Mouse (Mus musculus) heart, postnatal 14 days (tissue): ENCODE results near the gene Ist1. TPM values are rescaled to one million over a fixed set of nuclear protein-coding genes. Genes with fewer than 3 reads are reported as not detected.

ENCODE experiments used
- DNase-seq, 2 experiments: peaks; one replicate each; pipeline ENCODE4 v3.0.0; 2021 to 2022
- intact Hi-C: fragments of 180-260 bp; cut with DNase I; formaldehyde crosslinking; loops from one replicate; pipeline ENCODE4 v1.15.1; 2025
- total RNA-seq, 2 experiments: library from RNA; stranded (reverse); gene quantifications; 2 replicates each; pipeline ENCODE4 v1.2.3; 2021

The Ist1 gene
- total RNA-seq, 2 experiments from 2014 or later: 48.1 to 53.0 TPM

DNA sequence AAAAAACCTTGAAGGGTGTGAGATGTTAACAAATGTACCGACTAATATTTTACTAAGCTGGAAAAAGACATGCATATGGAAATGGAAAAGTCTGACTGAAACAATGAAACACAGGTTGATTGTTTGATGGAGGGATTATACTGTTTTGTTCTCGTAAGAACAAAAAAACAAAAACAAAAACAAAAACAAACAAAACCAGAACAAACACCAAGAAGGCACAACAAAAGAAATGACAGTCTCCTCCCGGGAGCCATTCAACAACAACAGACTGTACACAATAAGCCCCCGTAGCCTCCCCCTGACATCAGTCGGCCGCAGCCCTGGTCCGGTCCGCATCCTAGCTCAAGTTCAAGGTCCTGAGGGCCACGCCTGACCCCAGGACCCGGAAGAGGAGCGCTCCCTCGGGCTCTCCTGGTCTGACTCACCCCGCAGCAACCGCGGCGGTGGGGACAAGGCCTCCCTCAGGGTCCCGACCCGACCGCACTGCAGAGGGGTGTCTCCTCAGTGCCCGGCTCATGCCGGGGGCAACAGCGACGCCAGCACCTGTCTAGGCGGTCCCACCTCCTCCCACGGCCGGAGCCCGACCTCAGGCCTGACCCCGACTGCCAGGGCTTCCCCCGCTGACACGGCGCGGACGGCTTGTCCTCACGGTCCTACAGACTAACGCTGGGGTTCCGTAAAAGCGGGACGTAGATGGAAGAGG, 466 bp downstream of the Ist1 start:
- DNase-seq: no peak
- intact Hi-C loops: loop anchor here (2.0 to 5.0 kb wide), 2 partner anchors 85 to 86 kb away; partner anchors contain the start of genes Ap1g1 and Dhodh

DNA sequence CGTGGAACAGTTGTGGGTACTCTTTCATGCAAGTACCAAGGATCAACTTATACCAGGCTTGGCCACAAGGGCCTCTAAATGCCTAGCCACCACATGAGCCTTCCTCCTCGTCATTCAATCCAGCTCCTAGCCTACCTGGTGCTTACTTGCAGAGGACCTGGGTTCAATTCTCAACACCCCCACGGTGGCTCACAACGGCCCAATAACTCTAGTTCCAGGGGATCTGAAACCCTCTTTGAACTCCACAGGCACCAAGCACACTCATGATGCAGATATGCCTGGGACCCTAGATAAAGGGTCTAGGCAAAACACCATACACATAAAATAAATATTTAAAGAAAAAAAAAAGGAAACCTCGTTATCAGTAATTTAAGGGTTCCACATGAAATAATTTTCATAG, 1.3 kb downstream of the Ist1 start:
- DNase-seq: no peak
- intact Hi-C loops: loop anchor here (2.0 to 5.0 kb wide), 2 partner anchors 84 to 87 kb away; partner anchors contain the start of genes Ap1g1 and Dhodh

DNA sequence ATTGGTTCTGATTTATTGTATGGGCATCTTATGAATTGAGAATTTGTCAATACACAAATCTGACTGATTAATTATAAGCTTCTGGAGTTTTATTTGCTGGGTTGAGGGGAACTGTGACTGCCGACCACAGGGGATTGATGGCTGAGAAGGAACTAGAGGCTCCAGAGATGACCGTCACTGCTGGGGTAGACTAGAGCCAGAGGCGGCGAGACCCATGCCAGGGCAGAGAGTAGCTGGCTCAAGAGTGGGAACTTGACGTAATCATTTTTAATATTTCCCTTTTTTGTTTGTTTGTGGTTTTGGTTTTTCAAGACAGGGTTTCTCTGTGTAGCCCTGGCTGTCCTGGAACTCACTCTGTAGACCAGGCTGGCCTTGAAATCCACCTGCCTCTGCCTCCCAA, 5.8 kb downstream of the Ist1 start:
- intact Hi-C loops: no loop called here
- DNase-seq: no peak

DNA sequence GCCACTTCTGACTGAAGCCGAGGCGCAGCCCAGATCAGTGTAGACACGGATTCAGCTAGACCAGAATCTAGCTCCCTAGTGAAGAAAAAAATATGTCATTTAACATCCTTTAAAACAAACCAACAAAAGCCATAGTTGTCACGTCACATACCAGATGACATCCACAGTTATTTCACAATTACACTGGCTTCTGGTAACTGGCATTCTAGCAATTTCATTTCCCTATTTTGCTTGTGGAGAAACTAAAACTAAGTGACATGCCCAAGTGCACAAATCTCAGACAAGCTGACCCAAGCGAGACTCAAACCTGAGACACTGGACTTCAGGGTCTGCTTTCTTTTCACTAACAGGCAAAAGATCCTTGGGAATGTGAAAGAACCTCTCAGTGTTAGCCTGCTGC, 10.9 kb downstream of the Ist1 start:
- DNase-seq: no peak
- intact Hi-C loops: no loop called here

DNA sequence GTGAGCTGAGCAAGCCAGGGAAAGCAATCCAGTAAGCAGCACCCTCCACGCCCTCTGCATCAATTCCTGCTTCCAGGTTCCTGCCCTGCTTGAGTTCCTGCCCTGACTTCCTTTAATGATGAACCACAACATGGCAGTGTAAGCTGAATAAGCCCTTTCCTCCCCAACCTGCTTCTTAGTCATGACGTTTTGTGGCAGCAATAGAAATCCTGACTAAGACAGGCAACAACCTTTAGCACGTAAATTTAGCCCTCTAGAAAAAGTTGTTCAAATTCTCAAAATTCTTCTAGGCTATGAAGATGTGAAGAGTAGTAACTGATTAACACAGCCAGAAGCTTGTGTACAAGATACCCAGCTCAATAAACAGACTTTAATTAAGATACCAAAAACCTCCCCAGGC, 11.5 kb downstream of the Ist1 start:
- intact Hi-C loops: no loop called here
- DNase-seq: no peak

DNA sequence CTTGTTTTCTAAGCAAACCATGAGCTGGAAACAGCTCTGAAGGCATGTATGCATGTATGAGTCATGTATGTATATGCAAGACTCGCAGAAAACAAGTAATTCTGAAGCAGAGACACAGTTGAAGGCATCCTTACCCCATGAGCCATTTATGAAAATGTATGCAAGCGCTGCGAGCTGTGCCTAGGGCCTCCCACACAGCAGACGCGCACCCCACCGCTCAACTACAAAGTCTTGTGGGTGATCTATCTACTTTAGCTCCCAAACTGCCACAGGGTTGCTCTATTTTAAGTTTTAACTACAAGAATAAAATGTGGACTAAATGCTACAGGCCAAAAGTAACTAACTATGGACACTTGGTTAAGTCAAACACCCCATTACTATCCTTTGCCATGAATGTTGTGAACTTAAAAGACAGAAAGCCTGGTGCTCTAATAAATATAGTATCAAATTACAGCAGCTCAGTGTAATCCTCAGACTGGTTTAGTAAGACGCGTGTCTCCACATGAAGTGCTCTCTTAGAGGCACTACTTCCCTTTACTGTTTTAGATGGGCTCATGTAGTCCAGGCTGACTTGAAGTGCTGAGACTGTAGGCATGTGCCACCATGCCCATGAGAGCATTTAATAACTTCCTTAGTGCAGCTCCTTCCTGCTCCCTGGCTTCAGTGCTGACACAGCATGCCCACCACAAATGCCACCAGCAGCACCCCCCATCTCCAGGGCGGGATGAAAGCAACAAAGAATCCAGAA, 17.0 kb downstream of the Ist1 start:
- no peak for DNase-seq
- intact Hi-C loops: no loop called here

GRCm38 (mm10) chr8:109673596-109673995, 19.5 kb downstream of the Ist1 start:
- no peak for DNase-seq
- intact Hi-C loops: no loop called here

- intact Hi-C loops: no loop called here
- DNase-seq: no peak
Observed at GRCm38 (mm10) chr8:109672656-109673055, 20.4 kb downstream of the Ist1 start.

DNA sequence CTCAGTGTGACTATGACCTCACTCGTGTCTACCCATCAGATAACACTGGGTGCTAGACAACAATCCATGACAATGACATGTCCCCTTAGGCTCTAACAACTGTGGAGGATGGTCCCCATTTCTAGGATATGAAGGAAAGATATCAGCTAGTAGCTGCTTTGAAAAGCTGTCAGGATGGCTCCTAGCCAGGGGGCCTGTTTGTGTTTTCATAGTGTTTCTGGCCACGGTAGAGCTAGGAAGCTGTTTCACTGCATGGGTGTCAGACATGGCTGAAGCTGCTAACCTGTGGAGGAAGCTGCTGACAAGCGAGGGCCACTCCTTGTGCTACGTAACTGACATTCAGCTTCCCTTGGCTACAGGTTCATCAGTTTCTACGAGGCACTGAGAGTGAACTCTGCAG, 26.4 kb downstream of the Ist1 start:
- no peak for DNase-seq
- intact Hi-C loops: no loop called here

- intact Hi-C loops: no loop called here
- no peak for DNase-seq
Observed at GRCm38 (mm10) chr8:109662328-109662727, 30.7 kb downstream of the Ist1 start.

- DNase-seq: no peak
- intact Hi-C loops: no loop called here
Observed at GRCm38 (mm10) chr8:109656860-109657259, 36.2 kb downstream of the Ist1 start.

DNA sequence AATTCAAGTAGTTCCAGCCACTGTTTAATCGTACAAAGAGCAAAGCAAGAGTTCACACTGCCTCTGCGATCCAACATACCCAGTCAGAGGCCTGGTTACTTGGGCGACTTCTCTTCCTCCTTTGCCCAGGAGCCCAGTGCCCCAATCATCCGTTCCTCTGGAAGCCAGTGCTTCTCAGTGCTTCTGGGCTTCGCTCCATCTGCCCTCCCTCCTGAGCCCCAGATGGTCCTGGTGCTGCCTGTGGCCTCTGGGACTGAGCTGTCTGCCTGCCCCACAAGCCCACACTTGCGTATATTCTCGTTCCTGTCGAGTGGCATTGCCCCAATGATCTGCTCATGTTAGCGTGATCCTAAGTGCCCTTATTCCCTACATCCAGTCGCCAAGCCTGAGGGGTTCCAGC, 42.3 kb downstream of the Ist1 start:
- intact Hi-C loops: no loop called here
- DNase-seq: no peak

DNA sequence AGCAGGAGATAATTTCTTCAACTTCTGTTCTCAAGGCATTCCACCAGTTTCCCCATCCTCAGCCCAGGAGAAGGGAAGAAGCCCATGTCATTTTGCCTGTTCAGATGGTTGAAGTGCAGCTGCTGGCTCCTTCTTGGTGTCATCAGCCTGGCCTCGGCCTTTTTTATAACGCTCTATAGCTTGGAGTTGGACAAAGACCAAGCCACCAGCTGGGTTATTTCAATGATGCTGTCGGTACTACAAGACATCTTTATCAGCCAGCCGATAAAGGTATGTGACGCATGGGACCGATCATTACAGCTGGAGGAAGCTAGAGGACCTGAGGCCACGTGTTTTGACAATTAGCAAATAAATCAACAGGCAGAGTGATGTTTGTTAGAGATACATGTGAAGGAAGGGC, 44.6 kb downstream of the Ist1 start:
- intact Hi-C loops: no loop called here
- DNase-seq: no peak

GRCm38 (mm10) chr8:109647331-109647730, 45.7 kb downstream of the Ist1 start:
- intact Hi-C loops: no loop called here
- DNase-seq: no peak

GRCm38 (mm10) chr8:109641236-109641635, 51.8 kb downstream of the Ist1 start:
- intact Hi-C loops: no loop called here
- no peak for DNase-seq

DNA sequence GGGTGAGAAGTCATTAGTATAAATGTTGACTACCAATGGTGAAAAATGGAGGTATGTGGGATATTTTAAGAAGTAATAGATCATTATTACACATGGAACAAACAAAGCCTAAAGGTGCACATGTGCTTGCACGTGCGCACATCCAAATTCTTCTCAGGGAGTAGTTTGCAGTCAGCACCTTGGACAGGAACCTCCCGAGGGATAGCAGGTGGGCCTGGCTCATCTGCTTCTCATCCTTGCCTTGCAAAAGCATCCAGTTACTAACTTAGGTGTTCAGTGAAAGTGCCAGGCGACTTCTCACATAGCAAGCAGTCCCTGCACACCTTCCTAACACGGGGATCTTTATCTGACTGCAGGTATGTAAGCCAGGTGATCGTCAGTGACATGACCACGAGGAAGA, 52.6 kb downstream of the Ist1 start:
- intact Hi-C loops: no loop called here
- DNase-seq: no peak

DNA sequence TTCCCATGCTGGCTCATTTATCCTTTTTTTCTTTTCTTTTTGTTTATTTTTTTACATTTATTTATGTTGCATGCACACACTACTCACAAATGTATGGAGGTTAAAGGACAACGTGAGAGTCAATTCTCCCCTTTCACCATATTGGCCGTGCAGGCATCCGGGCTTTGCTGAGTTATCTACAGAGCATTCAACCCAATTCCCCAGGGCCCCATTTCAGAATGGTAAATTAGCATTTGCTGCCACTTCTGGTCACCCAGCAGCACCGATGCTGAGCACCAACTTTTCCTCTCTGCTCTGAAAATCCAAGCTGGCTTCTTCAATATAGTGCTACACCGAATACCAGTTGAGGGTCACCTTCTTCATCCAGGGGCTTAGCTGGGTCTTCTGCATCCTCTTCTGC, 54.2 kb downstream of the Ist1 start:
- intact Hi-C loops: no loop called here
- no peak for DNase-seq

GRCm38 (mm10) chr8:109635146-109635545, 57.9 kb downstream of the Ist1 start:
- DNase-seq: no peak
- intact Hi-C loops: no loop called here

GRCm38 (mm10) chr8:109632498-109632897, 60.6 kb downstream of the Ist1 start:
- intact Hi-C loops: no loop called here
- DNase-seq: no peak

DNA sequence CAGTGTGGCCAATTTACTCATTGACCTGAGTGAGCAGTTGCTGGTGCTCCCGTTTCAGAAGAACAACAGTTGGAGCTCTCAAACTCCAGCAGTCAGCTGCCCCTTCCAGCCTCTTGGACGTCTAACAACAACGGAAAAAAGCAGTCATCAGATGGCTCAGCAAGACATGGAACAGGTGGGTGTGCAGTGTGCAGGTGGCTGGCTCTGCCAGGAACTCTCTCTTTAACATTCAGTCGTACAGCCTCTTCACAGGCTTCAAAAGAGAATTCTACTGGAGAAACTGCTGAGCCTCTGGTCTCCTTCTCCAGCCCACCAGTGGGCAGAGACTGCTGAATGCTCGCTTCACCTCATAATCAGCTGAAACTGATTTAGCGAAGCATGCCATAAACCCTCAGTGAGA, 64.4 kb downstream of the Ist1 start:
- DNase-seq: no peak
- intact Hi-C loops: no loop called here
